Mouse (Mus musculus) lung, postnatal 0 days (tissue): Measurements from ENCODE around the gene Pck1. TPM values are rescaled to one million over a fixed set of nuclear protein-coding genes. Genes with fewer than 3 reads are reported as not detected.

Experiments
- ATAC-seq: fragments of 200-750 bp; cut with Nextera tagmentation; 2 replicates; pipeline ENCODE4 v1.8.0; 2017; ENCODE audit warnings: moderate library complexity
- DNase-seq: peaks from one replicate; pipeline ENCODE4 v3.0.0-alpha.2; 2016; ENCODE audit warnings: low spot score
- H3K27ac ChIP-seq: fragments of 300-500 bp; sonication (generic); 2 replicates; pipeline ENCODE4 v1.5.1; 2014; ENCODE audit warnings: antibody characterized with exemption, mild to moderate bottlenecking, low read length, mixed read lengths
- H3K27me3 ChIP-seq: fragments of 300-500 bp; sonication (generic); replicated peaks from 2 replicates; pipeline ENCODE4 v1.6.1; 2014; ENCODE audit warnings: low read length, mixed read lengths; ENCODE audit not compliant: insufficient read depth
- H3K36me3 ChIP-seq: fragments of 300-500 bp; sonication (generic); 2 replicates; pipeline ENCODE4 v1.6.1; 2014; ENCODE audit warnings: low read length, mixed read lengths; ENCODE audit not compliant: insufficient read depth
- H3K4me1 ChIP-seq: fragments of 300-500 bp; sonication (generic); 2 replicates; pipeline ENCODE4 v1.6.1; 2014; ENCODE audit warnings: antibody characterized with exemption, low read depth, low read length, mixed read lengths; ENCODE audit not compliant: insufficient read depth
- H3K4me2 ChIP-seq: fragments of 300-500 bp; sonication (generic); replicated peaks from 2 replicates; pipeline ENCODE4 v1.6.1; 2014; ENCODE audit warnings: low read depth, mild to moderate bottlenecking, low read length, moderate library complexity, mixed read lengths
- H3K4me3 ChIP-seq: fragments of 300-500 bp; sonication (generic); 2 replicates; pipeline ENCODE4 v1.5.1; 2014; ENCODE audit warnings: low read depth, low read length
- H3K9ac ChIP-seq: fragments of 300-500 bp; sonication (generic); replicated peaks from 2 replicates; pipeline ENCODE4 v1.6.1; 2014; ENCODE audit warnings: low read depth, mild to moderate bottlenecking
- H3K9me3 ChIP-seq: fragments of 300-500 bp; sonication (generic); 2 replicates; pipeline ENCODE4 v1.6.1; 2016; ENCODE audit warnings: low read length, mixed read lengths
- CTCF ChIP-seq: IDR thresholded peaks from 2 replicates; pipeline ENCODE4 v1.5.1; 2016; ENCODE audit warnings: antibody characterized with exemption, mild to moderate bottlenecking
- EP300 ChIP-seq: IDR thresholded peaks from 2 replicates; pipeline ENCODE4 v1.6.1; 2016; ENCODE audit warnings: antibody characterized with exemption, mild to moderate bottlenecking, control low read depth
- WGBS: fragments of 180-500 bp; shearing (Covaris S2); extraction: QIAGEN DNeasy Blood & Tissue Kit; methylation state at CpG from one replicate; pipeline ENCODE4 v1.1.7; 2014; 5-methylcytosine and 5-hydroxymethylcytosine counted together
- polyA plus RNA-seq: library from polyadenylated mRNA; unstranded; fragments of >200 nt; fragmentation: Nextera tagmentation; extraction: Ambion mirVana; gene quantifications from 2 replicates; pipeline ENCODE4 v1.2.1, GENCODE M21; 2015

The Pck1 gene
- polyA plus RNA-seq, 1 experiment from 2014 or later, result 0.08 TPM

DNA sequence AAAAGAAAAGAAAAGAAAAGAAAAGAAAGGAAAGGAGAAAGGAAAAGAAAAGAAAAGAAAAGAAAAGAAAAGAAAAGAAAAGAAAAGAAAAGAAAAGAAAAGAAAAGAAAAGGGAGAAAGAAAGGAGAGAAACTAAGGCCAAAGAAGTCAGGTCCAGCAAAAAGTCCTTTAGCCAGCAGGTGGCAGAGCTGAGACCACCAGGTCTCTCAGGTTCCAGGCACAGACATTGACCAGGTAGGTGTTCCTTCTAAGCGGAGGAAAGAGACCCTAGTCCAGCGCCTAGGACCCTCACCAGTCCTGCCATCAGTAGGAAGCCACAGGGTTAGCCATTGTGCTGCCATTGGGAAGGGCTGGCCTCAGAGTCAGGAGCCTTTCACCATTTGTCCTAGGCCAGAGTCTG is 11.5 kb downstream of the Pck1 start:
- H3K4me1 ChIP-seq, result no peaks in the 10 kb centered on the region
- DNase-seq (peak; percentile 36), ATAC-seq (no peak)
- H3K9ac ChIP-seq, result no peak overlapping the region
- no peaks in the 10 kb centered on the region for H3K36me3 ChIP-seq
- no peak overlapping the region for H3K4me3 ChIP-seq
- no peaks in the 10 kb centered on the region for H3K27me3 ChIP-seq
- no peak overlapping the region for H3K27ac ChIP-seq
- no peak overlapping the region for H3K4me2 ChIP-seq
- 44% methylated on average over 2 of the region's 2 CpGs for WGBS
- H3K9me3 ChIP-seq, result no peaks in the 10 kb centered on the region
- TF ChIP-seq EP300 (no peak), CTCF (peak; percentile 71)

DNA sequence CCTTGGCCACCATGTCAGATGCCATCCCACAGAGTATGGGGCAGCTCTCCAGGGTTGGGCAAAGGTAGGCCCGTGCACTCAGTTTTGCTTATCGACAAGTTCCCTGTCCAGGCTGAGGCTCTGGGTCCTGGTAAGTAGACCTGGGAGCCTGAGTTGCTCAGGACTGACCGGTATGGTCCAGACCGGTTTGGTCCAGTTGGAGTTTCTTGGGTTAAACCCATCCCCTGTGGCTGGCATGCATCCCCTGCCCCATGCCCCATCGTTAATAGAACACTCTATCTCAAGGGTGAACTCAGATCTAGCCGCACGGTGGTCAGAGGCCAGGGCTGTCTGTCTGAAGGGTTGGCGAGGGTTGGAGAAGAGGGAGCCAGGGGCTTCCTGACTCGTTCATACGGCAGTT is 12.1 kb downstream of the Pck1 start:
- no peak for ATAC-seq
- H3K27me3 ChIP-seq, result no peaks in the 10 kb centered on the region
- H3K4me1 ChIP-seq, result no peaks in the 10 kb centered on the region
- DNase-seq, result no peak
- H3K9me3 ChIP-seq, result no peaks in the 10 kb centered on the region
- no peak overlapping the region for H3K4me3 ChIP-seq
- H3K36me3 ChIP-seq, result no peaks in the 10 kb centered on the region
- no peak overlapping the region for H3K27ac ChIP-seq
- H3K4me2 ChIP-seq, result no peak overlapping the region
- H3K9ac ChIP-seq, result no peak overlapping the region
- 78% methylated on average over 10 of the region's 10 CpGs for WGBS
- TF ChIP-seq CTCF (no peak), EP300 (no peak)

DNA sequence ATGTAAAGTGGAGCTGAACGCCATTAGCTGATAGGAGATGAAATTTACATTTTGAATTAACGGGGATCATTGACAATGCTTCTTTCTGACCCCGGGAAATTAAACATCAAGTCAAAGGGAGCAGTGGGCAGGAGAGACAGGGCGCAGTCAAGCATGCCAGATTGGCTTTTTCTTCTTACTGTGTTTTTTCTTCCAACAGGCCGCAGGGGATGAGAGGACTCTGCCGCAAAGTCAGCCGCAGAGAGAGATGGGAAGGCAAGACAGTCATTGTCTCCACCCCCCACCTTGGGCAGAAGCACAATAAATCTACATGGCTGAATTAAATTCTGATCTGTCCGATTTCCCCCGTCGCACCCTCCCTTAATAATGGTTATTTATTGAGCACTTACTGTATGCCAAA is 12.5 kb downstream of the Pck1 start:
- no peaks in the 10 kb centered on the region for H3K36me3 ChIP-seq
- H3K9me3 ChIP-seq, result no peaks in the 10 kb centered on the region
- H3K4me2 ChIP-seq, result no peak overlapping the region
- no peak overlapping the region for H3K9ac ChIP-seq
- no peak overlapping the region for H3K4me3 ChIP-seq
- no peaks in the 10 kb centered on the region for H3K27me3 ChIP-seq
- no peak for DNase-seq
- no peak overlapping the region for H3K27ac ChIP-seq
- TF ChIP-seq CTCF, result no peak
- no peak for TF ChIP-seq EP300
- ATAC-seq, result no peak
- WGBS, result 77% methylated on average over 10 of the region's 10 CpGs
- no peaks in the 10 kb centered on the region for H3K4me1 ChIP-seq

DNA sequence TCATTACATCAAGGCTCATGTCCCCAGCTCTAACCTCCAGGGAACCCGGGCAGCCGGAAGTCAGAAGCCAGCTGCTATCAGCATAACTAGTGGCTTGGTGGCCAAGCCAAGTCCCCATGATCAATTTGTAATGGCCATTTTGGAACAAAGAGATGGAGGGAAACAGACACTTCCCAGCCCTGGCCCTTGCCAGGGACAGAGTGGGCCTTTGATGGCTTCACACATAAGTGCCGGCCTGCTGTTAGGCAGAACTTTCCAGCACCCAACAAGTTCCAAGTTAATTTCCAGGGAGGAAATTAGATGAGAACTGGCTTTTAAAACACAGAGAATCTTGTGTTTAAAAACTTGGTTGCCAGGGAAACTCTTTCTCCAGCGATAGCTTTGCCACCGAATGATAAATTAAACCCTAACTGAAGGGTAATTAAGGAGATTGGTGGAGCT is 15.6 kb downstream of the Pck1 start:
- Histone ChIP-seq H3K4me1 (peaks cover 4% of the 10 kb centered on the region), H3K36me3 (no peaks in the 10 kb centered on the region), H3K4me3 (no peak overlapping the region), H3K27ac (no peak overlapping the region), H3K27me3 (0 out of 2 replicates have a peak, but pooled peaks cover 10% of the 10 kb centered on the region), H3K9me3 (no peaks in the 10 kb centered on the region), H3K4me2 (no peak overlapping the region), H3K9ac (no peak overlapping the region)
- ATAC-seq (no peak), DNase-seq (no peak)
- no peak for TF ChIP-seq CTCF
- no peak for TF ChIP-seq EP300
- WGBS, result 58% methylated on average over 5 of the region's 5 CpGs

DNA sequence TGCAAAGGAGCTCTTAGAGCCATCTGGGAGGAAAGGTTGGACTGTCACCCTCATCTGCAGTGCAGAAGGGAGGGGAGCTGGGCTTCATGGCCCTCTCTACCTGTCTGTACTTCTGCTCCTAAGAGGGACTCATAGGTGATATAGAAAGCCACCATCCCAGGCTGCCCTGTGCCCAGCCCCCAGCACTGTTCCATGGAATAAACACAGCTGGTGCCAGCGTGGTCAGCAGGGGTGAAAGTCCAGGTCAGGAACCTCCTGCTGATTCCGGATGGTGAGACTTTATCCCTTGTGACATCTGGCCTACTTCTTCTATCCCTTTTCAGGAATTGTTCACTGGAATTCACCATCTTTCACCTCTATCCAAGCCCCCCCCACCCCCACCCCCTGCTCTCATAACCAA is 17.2 kb downstream of the Pck1 start:
- TF ChIP-seq CTCF (no peak), EP300 (no peak)
- WGBS, result 63% methylated on average over 2 of the region's 2 CpGs
- ATAC-seq (no peak), DNase-seq (no peak)
- Histone ChIP-seq H3K27me3 (0 out of 2 replicates have a peak, but pooled peaks cover 10% of the 10 kb centered on the region), H3K4me3 (no peak overlapping the region), H3K4me2 (no peak overlapping the region), H3K4me1 (peaks cover 4% of the 10 kb centered on the region), H3K36me3 (no peaks in the 10 kb centered on the region), H3K9ac (no peak overlapping the region), H3K9me3 (no peaks in the 10 kb centered on the region), H3K27ac (no peak overlapping the region)

DNA sequence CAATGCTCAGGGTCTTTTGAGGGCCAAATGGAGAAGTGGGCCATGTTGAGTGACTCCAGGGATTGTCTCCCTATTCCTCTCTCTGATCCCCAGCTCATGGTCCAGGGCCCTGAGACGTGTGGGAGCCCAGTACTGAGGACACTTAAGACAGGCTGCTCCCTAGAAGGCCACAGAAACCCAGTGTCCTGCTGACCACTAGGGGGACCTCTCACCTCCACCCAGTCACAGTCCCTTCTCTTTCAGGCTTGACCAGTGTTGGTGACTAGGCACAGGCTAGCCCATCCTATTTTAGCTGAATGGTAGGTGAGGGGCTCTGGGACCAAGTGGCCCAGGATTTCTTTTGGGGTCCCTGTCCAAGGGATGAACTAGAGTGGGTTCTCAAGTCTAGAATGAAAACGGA is 17.9 kb downstream of the Pck1 start:
- no peak overlapping the region for H3K4me3 ChIP-seq
- no peaks in the 10 kb centered on the region for H3K9me3 ChIP-seq
- DNase-seq, result peak; percentile 42
- no peak overlapping the region for H3K4me2 ChIP-seq
- 0 out of 2 replicates have a peak, but pooled peaks cover 10% of the 10 kb centered on the region for H3K27me3 ChIP-seq
- H3K36me3 ChIP-seq, result no peaks in the 10 kb centered on the region
- no peak overlapping the region for H3K27ac ChIP-seq
- H3K9ac ChIP-seq, result no peak overlapping the region
- no peak for TF ChIP-seq EP300
- TF ChIP-seq CTCF, result peak; percentile 67
- WGBS, result 46% methylated on average over 2 of the region's 2 CpGs
- H3K4me1 ChIP-seq, result peaks cover 4% of the 10 kb centered on the region
- no peak for ATAC-seq

DNA sequence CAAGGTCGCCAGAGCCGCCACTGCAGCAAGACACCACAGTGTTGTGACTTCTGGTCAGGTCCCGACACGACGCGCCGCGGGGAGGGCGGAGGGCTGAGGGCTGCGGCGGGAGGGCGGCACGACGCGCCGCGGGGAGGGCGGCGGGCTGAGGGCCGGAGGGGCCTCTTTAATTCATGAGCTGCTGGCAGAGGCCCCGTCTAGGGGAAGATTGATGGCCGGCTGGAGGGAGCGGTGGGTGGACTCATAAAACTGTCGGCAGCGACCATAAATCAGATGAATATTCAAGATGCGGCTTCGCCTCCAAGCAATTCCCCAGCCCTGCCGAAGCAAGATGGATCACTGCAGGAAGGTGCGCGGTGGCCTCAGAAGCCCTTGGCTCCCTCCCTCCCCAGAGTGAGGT is 18.6 kb downstream of the Pck1 start:
- ATAC-seq (no peak), DNase-seq (peak; percentile 30)
- Histone ChIP-seq H3K36me3 (no peaks in the 10 kb centered on the region), H3K27ac (no peak overlapping the region), H3K4me3 (no peak overlapping the region), H3K4me1 (peaks cover 4% of the 10 kb centered on the region), H3K9me3 (no peaks in the 10 kb centered on the region), H3K9ac (no peak overlapping the region), H3K27me3 (0 out of 2 replicates have a peak, but pooled peaks cover 10% of the 10 kb centered on the region), H3K4me2 (peak overlapping the region; percentile 36)
- TF ChIP-seq EP300 (no peak), CTCF (no peak)
- 3% methylated on average over 28 of the region's 30 CpGs for WGBS
